Mouse (Mus musculus) NIH3T3 (cell line): ENCODE results near the gene Cit.
A peak's percentile ranks its signal among the peaks of the same experiment; 100 is the strongest.
"Not testable (repeated sequence)": the region's sequence is repeated elsewhere in the genome, so short reads cannot be mapped to it uniquely, and the experiment has no call there.

ENCODE experiments used
- DNase-seq: peaks from one replicate; pipeline ENCODE4 v3.0.0-alpha.2; 2012; ENCODE audit warnings: low read depth

Gene Cit

DNA sequence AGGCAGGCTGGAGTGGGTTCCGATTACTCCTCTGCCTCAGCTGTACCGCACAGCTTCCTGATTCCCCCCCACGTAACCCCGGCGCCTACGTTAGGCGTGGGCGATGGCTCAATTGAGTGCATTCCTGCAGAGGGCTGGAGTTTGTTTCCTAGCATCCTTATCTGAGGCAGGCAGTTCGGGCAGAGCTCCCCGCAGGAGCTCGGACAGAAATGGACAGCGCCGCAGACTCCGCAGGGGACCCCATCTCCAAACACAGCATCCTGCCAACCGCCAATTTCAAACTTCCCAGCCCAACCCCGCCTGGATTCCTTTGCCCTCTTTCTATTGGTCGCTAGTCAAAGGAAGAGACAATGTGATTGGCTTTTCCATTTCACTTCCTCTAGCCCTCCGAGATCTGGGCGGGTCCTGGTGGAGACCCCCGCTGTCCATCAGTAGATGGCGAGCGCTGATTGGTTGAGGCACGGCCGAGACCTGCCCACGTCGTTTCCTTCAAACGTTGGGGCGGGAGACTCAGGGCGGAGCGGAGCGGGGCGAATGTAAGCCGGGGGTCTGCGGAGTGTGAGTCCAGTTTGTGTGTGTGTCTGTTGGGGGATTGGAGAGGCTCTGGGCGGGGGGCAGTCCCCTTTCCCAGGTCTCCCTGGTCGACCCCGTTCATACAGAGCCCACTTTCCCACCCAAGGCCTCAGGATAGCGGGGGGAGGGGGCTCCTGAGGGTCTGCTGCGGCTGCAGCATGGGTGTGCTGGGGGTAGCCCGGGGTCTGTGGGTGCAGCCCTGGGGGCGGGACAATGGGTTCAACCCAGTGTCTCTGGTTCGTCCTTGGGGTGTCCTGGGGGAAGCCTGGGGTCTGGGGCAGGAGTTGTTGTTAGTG, at the start of gene Cit:
TSS of gene Cit (plus strand) at position 513 of the 869 bp plus-strand sequence.
- DNase-seq, result peak; percentile 97

DNA sequence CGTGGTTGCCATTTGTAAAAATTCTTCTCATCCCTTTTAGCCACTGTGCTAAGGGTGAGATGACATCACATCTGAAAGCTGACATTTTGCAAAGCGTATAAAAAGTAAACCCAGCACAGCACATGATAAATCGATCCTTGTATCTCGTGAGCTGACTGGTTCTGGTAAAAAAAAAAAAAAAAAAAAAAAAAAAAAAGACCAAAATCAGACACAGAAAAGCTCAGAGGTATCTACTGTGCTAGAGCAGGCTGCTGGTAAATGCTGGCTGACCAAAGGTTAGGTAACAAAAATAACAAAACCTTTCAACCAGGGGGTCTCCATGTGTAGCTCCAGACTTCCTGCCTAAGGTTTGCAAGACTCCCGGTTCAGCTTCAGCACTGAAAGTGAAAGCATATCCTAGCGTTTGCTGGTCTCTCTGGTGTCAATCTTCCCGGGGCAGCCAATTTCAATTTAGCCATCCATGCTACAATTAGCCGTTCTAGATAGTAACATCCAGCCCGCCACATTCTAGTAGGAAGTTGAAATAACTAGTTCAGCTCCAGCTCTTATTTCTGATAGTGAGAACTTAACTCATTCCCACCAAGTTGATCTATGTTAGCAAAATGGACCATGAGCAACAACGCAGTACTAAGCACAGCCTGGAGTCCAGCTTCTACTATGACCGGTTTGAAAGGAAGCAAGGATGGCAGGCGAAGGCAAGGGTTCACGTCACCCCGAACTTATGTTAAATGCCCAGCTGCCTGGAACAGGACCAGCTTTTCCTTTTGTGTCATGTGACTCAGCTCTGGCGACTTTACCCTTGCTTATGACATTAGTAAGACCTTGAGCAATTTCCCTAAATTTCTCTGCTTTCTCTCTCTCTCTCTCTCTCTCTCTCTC, 45.8 kb upstream of the Cit start:
- peak; percentile 54 for DNase-seq

DNA sequence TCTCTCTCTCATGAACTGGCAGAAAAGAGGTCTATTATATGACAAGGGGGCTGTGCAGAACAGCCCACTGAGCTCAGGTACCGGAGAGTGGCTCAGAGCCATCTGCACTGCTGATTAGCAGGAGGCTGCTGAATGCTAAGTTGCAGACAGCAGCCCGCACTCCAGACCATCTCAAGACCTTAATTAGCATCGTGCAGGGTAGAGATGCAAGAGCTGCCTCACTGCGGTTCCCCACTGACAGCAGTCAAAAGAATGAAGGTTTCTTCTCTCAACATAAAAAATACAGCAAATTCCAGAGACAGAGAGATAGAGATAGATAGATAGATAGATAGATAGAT, 45.2 kb upstream of the Cit start:
- no peak for DNase-seq

DNA sequence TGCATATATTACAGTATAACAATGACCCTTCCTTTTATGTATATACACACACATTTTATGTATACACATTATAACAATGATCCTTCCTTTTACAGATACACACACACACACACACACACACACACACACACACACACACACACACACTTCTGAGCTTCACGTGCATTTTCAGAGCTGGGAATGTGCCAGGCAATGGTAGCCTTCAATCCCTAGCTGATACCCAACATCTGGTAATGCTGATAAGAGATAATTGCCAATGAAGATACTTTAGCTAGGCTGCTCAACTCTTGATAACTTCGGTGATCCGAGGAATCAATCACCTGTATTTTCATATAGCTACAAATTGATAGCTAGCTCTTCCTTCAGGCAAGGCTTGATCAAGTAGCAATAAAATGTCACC, 32.8 kb upstream of the Cit start:
- no peak for DNase-seq

DNA sequence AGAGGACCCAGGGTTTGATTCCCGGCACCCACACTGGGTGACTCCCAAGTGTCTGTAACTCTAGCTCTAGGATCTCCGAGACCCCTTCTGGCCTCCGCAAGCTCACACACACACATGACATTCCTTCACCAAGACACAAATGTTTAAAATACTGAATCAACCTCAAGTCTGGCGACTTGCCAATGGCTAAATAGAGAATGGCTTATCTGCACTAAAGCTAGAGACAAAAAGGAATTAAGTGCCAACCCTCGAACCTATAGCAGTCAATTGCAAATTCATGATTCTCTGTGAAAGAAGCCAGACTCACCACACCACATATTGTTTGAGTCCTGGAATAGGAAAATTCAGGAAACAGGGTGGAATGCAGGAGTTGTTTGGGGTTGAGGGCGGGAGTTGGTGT, 28.1 kb upstream of the Cit start:
- peak; percentile 65 for DNase-seq

DNA sequence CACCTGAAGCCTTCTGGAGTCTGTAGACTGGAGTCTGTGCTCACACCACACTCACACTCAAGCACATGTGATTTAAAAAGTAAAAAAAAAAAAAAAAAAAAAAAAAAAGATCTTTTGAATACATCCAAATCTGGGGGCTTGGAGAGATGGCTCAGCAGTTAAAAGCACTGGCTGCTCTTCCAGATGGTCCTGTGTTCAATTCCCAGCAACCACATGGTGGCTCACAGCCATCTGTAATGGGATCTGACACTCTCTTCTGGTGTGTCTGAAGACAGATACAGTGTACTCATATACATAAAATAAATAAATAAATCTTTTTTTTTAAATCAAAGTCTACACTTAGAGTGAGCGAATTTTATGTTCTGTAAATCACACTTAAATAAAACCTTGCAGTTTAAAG, 27.4 kb upstream of the Cit start:
- DNase-seq, result not testable (repeated sequence)

DNA sequence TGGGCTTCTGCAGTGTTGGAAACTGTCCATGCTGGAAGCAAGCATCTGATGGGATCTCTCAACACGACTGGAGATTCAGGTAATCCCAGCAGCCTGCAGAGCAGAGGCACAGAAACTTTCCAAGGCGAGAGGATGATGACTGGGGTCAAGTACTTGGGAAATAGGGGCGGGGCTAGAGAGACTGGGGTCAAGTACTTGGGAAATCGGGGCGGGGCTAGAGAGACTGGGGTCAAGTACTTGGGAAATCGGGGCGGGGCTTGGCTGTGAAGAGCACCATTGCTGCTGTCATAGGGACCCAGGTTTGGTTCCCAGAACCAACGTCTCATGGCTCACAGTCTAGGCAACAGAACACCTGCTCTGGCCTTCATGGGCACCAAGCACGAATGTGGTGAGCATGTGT, 25.1 kb upstream of the Cit start:
- DNase-seq, result no peak

DNA sequence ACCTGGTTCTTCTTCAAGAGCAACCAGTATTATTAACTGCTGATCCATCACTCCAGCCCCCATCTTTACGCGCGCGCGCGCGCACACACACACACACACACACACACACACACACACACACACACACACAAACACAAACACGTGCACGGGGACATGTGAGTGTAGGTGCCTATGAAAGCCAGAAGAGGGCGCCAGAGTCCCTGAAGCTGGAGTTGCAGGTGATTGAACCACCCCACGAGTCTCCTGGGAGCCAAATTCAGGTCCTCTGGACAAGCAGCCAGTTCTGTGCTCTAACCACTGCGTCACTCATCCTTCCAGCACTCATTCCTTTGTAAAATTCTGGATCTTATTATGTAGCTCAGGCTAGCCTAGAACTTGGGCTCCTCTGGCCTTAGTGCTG, 23.9 kb upstream of the Cit start:
- DNase-seq, result no peak

DNA sequence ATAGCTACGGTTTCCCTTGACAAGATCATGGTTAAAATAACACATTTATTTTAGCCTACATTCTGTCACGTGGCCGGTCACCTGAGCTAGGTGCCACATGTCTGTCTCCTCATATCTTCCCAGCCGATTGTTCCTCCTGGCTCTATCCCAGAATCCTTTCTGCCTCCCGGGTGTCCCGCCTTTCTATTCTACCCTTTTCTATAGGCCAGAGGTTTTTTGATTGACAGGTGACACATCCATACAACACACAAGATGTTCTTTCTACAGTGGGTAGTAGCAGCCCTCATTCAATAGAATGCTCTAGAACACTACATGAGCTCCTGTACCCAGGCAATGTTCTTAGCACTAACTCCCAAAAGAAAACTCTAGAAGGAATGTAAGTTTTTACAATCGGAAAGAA, 23.2 kb upstream of the Cit start:
- DNase-seq, result no peak

DNA sequence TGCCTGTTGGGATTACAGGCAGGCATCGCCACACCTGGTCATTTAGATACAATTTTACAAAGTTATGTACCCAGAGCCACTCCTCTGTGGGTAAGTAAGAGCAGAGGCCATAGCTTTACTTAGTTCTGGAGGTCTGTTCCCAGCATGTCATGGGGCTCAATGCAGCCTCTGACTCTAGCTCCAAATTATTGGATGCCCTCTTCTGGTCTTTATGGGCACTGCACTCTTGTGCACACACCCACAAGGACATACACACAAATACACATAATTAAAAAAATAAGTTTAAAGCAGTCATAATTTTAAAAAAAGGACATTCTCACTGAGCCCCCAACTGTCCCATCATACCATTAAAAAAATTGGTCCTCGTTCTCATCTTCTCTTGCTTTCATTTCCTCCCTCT, 12.3 kb upstream of the Cit start:
- DNase-seq, result no peak

DNA sequence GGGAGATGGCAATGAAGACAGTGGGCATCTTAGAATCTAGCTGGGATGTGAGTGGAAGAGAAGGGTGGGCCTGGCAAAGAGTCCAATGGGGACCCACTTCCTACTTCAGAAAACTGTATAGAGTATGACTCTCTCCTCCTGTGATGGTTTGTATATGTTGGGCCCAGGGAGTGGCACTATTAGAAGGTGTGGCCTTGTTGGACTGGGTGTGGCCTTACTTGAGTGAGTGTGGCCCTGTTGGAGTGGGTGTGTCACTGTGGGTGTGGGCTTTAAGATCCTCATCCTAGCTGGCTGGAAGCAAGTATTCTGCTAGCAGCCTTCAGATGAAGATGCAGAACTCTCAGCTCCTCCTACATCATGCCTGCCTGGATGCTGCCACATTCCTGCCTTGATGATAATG, 11.3 kb upstream of the Cit start:
- DNase-seq, result not testable (repeated sequence)

DNA sequence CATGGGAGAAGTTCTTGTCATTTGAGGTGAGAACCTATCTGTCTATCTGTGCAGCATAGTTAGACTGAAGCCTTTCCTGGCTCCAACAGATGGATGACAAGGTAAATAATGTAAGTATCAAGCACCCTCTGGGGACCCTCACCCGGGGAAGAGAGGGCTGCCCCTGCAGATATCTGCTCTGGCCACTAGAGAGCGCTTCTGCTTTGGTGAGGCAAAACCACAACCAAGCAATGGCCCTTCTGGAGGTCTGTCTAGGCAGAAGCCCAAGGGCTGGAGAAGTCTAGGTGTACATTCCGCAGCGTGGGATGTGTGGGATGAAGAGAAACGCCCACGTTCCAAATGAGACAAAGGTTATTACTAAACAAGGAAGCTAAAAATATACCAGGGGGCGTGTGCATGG, 9.8 kb upstream of the Cit start:
- no peak for DNase-seq

DNA sequence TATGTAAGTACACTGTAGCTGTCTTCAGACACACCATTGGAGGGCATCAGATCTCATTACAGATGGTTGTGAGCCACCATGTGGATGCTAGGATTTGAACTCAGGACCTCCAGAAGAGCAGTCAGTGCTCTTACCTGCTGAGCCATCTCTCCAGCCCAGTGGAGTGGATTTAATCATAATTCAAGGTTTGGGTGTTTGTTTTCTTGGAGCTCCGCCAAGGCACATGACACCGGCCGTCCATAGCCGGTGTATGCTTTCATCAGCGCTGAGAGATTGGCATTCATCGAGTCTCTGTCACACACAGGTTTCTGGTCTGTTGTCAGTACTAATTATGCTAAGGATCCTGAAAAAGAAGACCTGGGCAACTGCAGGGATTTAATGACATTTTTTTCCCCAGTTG, 7.0 kb upstream of the Cit start:
- DNase-seq, result no peak

DNA sequence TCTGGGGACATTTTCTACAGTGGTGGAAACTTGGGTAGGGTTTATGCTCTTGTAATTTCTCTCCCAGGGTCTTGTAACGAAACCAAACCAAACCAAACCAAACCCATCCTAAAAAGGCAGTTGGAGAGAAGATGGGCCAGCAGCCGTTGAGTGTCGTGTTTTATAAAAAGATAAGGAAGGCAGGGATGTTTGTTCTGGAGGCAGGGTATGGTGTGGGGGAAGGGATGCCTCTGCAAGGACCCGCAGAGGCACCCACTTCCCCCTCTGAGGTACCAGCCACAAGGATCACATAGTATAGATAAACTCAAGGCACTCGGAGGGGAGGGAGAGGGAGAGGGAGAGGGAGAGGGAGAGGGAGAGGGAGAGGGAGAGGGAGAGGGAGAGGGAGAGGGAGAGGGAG, 4.6 kb upstream of the Cit start:
- no peak for DNase-seq

DNA sequence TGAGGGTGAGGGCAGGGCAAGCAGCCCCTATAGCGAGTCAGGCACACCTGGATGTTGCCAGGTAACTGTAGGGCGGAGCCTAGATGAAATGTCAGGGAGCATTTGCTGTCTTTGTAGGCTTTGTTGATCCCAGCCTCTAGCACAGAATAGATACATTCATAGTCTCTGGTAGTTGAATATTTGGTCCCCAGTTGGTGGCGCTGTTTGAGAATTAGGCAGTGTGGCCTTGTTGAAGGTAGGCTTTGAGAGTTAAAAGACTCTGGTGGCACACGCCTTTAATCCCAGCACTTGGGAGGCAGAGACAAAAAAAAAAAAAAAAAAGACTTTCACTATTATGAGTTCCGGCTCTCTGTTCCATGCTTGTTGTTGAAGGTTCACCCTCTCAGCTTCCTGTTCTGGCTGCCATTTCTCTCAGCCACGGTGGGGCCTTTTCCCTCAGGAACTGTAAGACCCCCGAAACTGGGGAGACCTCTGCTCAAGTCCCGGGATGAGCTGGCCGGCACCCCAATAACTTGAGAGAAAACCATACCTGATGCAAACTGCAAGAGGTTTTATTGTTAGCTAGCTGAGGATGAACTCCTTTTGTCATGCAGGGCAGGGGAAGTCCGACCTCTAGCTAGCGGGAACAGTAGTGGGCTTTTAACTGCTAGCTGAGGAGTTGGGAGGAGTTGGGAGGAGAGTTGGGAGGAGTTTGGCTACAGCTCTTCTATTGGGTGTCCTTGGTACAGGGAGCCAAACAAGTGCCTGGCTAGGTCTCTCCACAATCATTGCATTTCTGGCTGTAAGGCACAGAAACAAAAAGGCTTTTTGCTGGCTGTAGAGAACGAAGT, 3.9 kb upstream of the Cit start:
- no peak for DNase-seq

DNA sequence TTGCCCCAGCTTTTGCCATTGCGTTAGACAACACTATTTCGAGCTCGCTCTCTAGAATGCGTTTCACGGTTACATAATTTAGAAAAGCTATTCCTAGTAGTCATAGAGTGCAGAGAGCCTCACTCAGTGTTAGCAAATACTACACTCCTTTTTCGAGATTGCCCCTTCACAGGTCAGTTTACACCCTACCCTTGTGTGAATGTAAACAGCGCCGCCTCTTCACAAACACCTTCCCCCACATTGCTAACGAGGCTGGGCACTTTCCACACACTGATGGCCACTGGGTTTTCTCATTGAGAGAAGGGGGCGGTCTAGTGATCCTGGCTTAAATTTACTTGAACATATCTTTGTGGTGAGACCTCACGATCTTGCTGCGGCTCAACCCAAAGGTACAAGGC, 711 bp upstream of the Cit start:
- no peak for DNase-seq

DNA sequence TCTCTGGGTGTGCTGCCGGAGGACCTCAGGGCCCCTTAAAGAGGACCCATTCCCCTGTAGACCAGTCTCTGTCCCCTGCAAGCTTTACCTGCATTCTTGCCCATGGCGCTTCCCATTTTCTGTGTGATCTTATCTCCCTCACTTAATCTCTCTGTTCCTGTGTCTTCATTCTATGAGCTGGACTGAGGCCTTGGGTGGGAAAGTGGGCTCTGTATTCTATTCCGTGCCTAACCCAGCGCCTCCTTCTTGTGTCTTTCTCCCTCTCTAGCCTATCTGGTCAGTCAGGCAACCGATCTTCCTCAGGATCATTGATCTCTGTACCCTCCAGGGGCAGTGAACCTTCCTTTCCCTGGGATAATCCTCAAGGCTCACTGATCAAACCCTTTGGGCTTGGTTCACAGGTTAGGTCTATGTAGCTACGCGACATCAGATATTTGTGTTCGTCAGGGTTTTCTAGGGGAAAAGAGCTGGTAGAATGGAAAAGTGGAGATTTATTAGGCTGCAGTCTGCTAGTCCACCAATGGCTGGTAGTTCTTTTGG, 627 bp downstream of the Cit start:
- no peak for DNase-seq

DNA sequence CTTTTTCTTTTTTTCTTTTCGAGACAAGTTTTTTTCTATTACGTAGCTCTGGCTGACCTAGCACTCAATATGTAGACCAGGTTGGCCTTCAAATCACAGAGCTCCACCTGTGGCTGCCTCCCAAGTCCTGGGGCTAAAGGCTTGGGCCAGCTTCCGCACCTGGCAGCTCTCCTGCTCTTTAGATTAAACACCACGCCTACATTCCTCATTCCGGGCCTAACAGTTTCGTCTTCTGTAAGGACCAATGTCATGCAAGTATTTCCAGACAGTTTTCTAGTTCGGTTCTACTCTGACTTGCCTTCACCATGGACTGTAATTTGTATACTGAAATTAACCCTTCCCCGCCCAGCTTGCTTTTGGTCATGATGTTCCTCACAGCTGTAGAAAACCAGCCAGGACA, 2.1 kb downstream of the Cit start:
- no peak for DNase-seq

DNA sequence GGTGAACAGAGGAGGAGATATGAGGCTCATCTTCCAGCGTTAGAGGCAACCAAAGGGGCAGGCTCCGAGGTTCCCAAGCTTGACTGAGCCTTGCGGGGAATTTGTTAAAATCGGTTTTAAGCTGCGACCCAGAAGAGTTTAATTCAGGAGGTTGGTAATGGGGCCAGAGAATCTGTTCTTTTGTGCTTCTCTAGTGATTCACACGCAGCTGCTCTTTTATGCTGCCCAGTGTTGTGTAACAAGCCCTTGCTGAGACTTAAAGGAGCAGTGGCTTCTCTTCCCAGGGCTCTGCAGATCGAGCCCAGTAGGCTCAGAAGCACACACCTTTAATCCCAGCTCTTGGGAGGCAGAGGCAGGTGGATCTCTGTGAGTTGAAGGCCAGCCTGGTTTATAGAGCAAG, 3.4 kb downstream of the Cit start:
- peak; percentile 41 for DNase-seq

DNA sequence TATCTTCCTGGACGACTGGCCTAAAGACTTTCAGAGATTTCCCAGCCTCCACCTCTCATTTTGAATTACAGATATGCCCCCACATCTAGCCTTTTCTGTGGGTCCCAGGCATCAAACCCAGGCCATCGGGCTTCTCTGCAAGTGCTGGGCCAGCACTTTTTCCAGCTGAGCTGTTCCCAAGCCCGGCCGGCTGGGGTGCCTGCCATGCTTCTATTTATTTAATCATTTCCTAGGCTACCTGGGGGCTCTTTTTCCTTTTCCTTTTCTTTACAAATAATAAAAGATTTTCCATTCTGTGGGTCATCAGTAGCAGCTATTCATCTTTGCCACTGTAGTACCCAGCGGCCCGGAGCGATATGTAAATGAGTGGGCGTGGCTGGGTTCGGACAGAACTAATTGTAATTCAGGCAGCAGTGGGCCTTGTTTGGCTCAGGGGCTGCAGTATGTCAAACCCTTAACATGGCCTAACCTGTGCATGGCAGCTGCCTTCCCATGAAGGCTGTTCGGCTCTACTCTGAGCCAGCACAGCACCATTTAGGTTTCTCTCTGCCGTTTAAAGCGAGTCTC, 4.3 kb downstream of the Cit start:
- no peak for DNase-seq

DNA sequence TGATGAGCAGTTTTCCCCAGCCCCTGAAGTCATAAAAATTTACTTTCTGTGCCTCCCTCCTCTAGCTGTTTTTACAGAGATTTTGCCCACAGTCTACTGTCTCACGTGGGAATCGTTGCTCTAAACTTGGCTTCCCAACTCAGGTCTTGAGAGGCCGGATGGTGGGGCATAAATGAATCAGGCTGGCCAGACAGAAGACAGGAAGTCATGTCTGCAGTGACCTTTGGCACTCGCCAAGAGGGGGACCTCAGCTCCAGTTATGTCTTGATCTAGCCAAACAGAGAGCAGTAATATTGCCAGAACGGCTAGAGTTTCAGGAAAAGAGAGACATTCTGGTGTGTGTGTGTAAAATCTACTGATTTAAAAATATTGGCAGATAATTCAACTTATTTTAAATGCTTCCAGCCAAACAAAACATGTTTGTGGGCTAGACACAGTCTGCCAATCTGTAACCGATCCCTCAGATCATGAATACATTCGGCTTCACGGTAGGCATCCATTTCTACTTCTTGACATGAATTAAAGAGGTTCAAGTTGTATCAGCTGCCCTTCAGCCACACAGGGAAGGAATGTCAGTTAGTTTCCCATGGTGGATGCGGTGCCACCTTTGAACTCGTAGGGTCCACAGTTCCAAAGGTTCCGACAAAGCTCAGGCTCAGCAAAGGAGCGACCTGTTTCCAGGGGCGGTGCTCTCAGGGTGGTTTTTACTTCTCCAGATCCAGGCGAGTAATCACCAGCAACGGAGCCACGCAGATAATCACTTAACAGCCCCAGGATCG, 5.4 kb downstream of the Cit start:
- no peak for DNase-seq
